Mouse (Mus musculus): Measurements from ENCODE around the gene Smyd1. TPM values are rescaled to one million over a fixed set of nuclear protein-coding genes. Genes with fewer than 3 reads are reported as not detected.

The Smyd1 gene
- under 1 TPM in 1 of 2 experiments, not detected in 1; 0.08 TPM for polyA plus RNA-seq (2012; fragmentation: generic; extraction: Trizol)

DNA sequence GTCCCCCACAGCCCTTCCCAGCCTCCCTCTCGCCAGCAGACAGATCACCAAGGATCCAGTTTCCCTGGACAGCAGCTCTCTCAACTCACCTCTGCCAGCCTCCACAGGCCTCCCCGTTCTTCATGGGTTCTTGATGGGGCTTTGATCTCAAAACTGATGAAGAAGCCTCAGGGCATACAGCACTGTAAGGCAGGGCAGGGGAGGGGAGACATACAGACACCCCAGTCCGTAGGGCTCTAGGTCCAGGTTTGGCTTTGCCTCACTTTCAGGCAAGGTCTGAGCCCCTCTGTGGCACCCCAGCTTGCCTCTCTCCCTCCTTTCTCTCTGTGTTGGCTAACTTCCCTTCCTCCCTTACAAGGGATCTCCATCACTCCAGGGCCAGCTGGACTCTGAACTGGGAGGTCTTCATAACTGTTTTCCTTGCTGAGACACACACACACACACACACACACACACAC is at the start of gene Smyd1:
TSS of gene Smyd1 (minus strand) at position 408 of the 458 bp plus-strand sequence.

DNA sequence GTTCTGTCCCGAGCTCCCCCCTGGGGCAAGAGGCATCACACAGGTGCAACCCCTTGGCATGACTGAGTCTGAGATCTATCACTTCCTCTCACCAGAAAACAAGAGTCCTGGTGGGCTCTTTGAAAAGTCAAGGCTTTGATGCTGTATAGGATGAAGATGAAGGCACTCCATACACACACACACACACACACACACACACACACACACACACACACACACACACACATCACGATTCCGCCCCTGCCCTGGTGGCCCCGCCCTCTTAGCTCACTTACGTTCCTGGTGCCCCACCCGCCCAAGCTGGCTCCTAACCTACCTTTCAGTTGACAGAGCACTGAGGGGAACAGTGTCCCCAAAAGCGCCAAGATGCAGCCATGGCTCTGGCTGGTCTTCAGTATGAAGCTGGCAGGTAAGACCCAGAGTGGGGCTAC is 473 bp upstream of the Smyd1 start, which contains the start of gene Cd8b1:
TSS of gene Cd8b1 (plus strand) at position 298 of the 431 bp plus-strand sequence.

DNA sequence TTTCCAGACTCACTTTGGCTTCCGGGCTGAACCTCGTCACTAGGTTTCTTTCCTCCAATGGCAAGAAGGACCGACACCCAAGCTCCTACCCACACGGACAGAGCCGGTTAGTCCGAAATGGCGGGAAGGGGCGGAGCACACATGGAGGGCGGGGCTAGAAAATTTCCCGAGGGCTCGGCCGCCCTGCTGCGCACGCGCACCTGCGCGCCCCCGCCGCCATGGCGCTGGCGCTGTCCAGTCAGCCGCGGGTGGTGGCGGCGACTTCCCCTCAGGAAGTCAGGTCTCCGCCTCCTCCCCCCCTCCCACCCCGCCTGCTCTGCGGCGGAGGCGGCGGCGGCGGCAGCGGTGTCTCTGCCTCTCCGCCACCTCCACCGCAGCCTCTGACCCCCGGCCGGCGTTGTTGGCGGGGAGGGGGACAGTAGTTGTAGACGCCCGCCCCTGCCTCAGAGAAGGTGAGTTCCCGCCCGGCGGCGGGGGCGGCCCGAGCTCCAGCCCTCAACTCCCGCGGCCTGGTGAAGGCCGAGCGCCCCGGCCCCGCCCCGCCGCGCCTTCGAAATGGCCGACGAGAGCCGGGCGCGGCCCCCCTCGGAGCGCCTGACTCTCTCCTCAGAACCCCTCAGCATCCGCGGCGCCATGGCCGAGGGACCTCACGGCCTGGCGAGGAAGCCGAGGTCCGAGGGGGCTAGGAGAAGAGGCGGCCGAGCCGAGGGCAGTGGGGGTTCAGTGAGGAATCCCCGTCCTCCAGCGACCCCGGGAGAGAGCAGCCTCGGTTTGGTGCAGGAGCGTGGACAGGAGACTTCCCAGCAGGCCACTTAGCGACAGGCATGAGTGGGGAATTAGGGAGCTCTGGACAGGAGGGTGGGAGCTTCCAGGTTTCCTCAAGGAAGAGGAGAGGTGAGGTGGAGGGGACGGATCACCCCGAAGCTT is 50.4 kb downstream of the Smyd1 start, which contains the start of gene Krcc1:
TSS of gene Krcc1 (plus strand) at position 289 of the 927 bp plus-strand sequence.

DNA sequence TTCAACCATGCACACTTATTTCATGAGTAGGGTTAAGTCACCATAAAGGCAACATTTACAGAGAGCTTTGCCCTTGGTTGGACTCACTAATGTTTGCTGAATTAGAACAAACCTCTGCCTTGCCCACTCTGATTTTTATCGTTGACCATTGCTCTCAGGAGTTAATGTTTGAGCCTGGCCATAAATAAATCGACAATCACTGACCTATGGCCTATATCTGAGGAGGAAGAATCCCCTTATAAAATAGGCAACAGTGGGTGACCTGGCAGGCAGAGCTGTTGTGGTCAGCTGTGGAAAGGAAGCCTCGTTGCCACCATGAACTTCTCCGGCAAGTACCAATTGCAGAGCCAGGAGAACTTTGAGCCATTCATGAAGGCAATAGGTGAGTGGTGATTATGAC is 122.4 kb downstream of the Smyd1 start, which contains the start of gene Fabp1:
TSS of gene Fabp1 (plus strand) at position 216 of the 400 bp plus-strand sequence.

Other genes with a start within 250 kb of the Smyd1 start
- under 1 TPM; 0.06 to 0.70 TPM for gene Thnsl2, start 177.8 kb downstream of the Smyd1 start, polyA plus RNA-seq (2012; fragmentation: generic; extraction: Trizol)
- gene Fabp1, start 122.4 kb downstream of the Smyd1 start, polyA plus RNA-seq (2012; fragmentation: generic; extraction: Trizol): not detected
- 1 to 10 TPM; 1.6 to 9.1 TPM for gene Krcc1, start 50.6 kb downstream of the Smyd1 start, polyA plus RNA-seq (2012; fragmentation: generic; extraction: Trizol)
- gene Cd8b1, start 555 bp upstream of the Smyd1 start, polyA plus RNA-seq (2012; fragmentation: generic; extraction: Trizol): not detected
- gene Cd8a, start 51.2 kb upstream of the Smyd1 start, polyA plus RNA-seq (2012; fragmentation: generic; extraction: Trizol): not detected
- 1 to 10 TPM in 1 of 2 experiments, under 1 TPM in 1; 0.23 to 9.2 TPM for gene Rmnd5a, start 118.4 kb upstream of the Smyd1 start, polyA plus RNA-seq (2012; fragmentation: generic; extraction: Trizol)
- gene Rnf103, start 171.7 kb upstream of the Smyd1 start, polyA plus RNA-seq (2012; fragmentation: generic; extraction: Trizol): 1 to 10 TPM in 1 of 2 experiments, under 1 TPM in 1; 0.55 to 7.4 TPM
- 10 to 100 TPM; 14.4 to 59.0 TPM for gene Chmp3, start 221.6 kb upstream of the Smyd1 start, polyA plus RNA-seq (2012; fragmentation: generic; extraction: Trizol)